Mouse (Mus musculus) liver, postnatal 0 days (tissue): ENCODE measurements at regions not wholly inside any gene's neighbourhood (a gene's known extent, or its start where the extent isn't known, plus 50 kb on each side); places are given as distances from the start of the nearest gene placed in this dataset.

Experiments
- CTCF ChIP-seq: sonication (generic); IDR thresholded peaks from 2 replicates; pipeline ENCODE4 v1.5.1; 2016; ENCODE audit warnings: antibody characterized with exemption, low read depth
- EP300 ChIP-seq: IDR thresholded peaks from 2 replicates; pipeline ENCODE4 v1.6.1; 2016; ENCODE audit warnings: antibody characterized with exemption, low read depth, mild to moderate bottlenecking

DNA sequence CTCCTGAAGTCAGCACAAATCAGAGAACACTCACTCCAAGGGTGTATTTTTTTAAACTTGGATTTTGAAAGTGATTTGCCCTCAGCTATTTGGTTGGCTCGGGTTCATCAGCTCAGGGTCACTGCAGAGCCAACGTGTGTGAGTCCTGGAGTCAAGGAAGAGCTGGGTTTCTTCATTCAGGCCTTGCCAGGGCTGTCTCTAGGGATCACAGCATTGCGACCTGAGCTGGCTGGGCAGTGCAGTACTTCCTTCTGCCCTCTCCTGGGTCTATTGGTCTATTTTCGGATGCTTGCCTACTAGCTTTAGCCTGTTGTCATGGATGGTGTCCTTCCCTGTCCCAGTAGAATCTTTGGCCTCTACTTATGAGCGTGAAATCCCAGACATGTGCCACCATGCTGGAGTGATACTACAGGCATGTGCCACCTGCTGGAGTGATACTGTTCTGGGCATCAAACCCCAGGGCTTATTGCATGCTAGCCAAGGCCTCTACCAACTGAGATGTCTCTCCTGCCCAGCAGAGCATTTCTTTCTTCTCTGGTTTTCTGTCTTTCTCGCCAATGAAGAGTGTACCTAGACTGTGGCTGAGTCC is 211.7 kb upstream of the Rbfox1 start:
- TF ChIP-seq CTCF (no peak), EP300 (no peak)
